Mouse (Mus musculus): ENCODE measurements around the gene Cd52. TPM values are rescaled to one million over a fixed set of nuclear protein-coding genes. Genes with fewer than 3 reads are reported as not detected.

The Cd52 gene
- polyA plus RNA-seq, 1 experiment from 2014 or later: 28.4 TPM

- Histone ChIP-seq H3K9me3 (ENCODE audit: control insufficient read depth, low read length) (no peaks in the 10 kb centered on the region), H3K9ac (ENCODE audit: low read depth, low read length) (no peak overlapping the region), H3K36me3 (ENCODE audit: control insufficient read depth, insufficient read depth, low read length) (0 out of 2 replicates have a peak, but pooled peaks cover 3% of the 10 kb centered on the region), H3K4me3 (ENCODE audit: low read length) (no peak overlapping the region), H3K4me2 (ENCODE audit: low read depth, low read length) (no peak overlapping the region), H3K27ac (ENCODE audit: low read length) (no peak overlapping the region), H3K4me1 (ENCODE audit: control insufficient read depth, insufficient read depth, low read length) (peaks cover 14% of the 10 kb centered on the region), H3K27me3 (replicated peaks; ENCODE audit: control insufficient read depth, insufficient read depth, low read length) (no peaks in the 10 kb centered on the region)
- ATAC-seq: no peak
- 85% methylated on average over 4 of the region's 4 CpGs for WGBS
Measured at GRCm38 (mm10) chr4:134084999-134085398, 9.9 kb downstream of the Cd52 start.

GRCm38 (mm10) chr4:134082460-134082859 is 12.4 kb downstream of the Cd52 start:
- Histone ChIP-seq H3K9me3 (ENCODE audit: control insufficient read depth, low read length) (no peaks in the 10 kb centered on the region), H3K4me3 (ENCODE audit: low read length) (peak overlapping the region; percentile 42), H3K4me2 (ENCODE audit: low read depth, low read length) (peak overlapping the region; percentile 82), H3K27ac (ENCODE audit: low read length) (no peak overlapping the region), H3K9ac (ENCODE audit: low read depth, low read length) (0 out of 2 replicates have a peak overlapping the region, but pooled peaks have one; percentile 53), H3K4me1 (ENCODE audit: control insufficient read depth, insufficient read depth, low read length) (peaks cover 14% of the 10 kb centered on the region), H3K36me3 (ENCODE audit: control insufficient read depth, insufficient read depth, low read length) (0 out of 2 replicates have a peak, but pooled peaks cover 3% of the 10 kb centered on the region), H3K27me3 (replicated peaks; ENCODE audit: control insufficient read depth, insufficient read depth, low read length) (no peaks in the 10 kb centered on the region)
- ATAC-seq: no peak
- 10% methylated on average over 7 of the region's 7 CpGs for WGBS

- no peaks in the 10 kb centered on the region for H3K27me3 ChIP-seq (replicated peaks; ENCODE audit: control insufficient read depth, insufficient read depth, low read length)
- peak overlapping the region; percentile 42 for H3K4me3 ChIP-seq (ENCODE audit: low read length)
- WGBS: under 1% methylated on average over 41 of the region's 41 CpGs
- H3K4me2 ChIP-seq (ENCODE audit: low read depth, low read length): peak overlapping the region; percentile 82
- peak overlapping the region; percentile 53 for H3K9ac ChIP-seq (ENCODE audit: low read depth, low read length)
- no peaks in the 10 kb centered on the region for H3K9me3 ChIP-seq (ENCODE audit: control insufficient read depth, low read length)
- 0 out of 2 replicates have a peak, but pooled peaks cover 3% of the 10 kb centered on the region for H3K36me3 ChIP-seq (ENCODE audit: control insufficient read depth, insufficient read depth, low read length)
- 0 out of 2 replicates have a peak overlapping the region, but pooled peaks have one; percentile 38 for H3K27ac ChIP-seq (ENCODE audit: low read length)
- peaks cover 14% of the 10 kb centered on the region for H3K4me1 ChIP-seq (ENCODE audit: control insufficient read depth, insufficient read depth, low read length)
- ATAC-seq: peak; percentile 97
Measured at GRCm38 (mm10) chr4:134081730-134082386, 13.0 kb downstream of the Cd52 start.

- 0 out of 2 replicates have a peak, but pooled peaks cover 3% of the 10 kb centered on the region for H3K36me3 ChIP-seq (ENCODE audit: control insufficient read depth, insufficient read depth, low read length)
- 81% methylated on average over 4 of the region's 4 CpGs for WGBS
- H3K27me3 ChIP-seq (replicated peaks; ENCODE audit: control insufficient read depth, insufficient read depth, low read length): no peaks in the 10 kb centered on the region
- H3K4me2 ChIP-seq (ENCODE audit: low read depth, low read length): no peak overlapping the region
- ATAC-seq: no peak
- no peak overlapping the region for H3K27ac ChIP-seq (ENCODE audit: low read length)
- H3K9me3 ChIP-seq (ENCODE audit: control insufficient read depth, low read length): no peaks in the 10 kb centered on the region
- no peak overlapping the region for H3K9ac ChIP-seq (ENCODE audit: low read depth, low read length)
- peaks cover 14% of the 10 kb centered on the region for H3K4me1 ChIP-seq (ENCODE audit: control insufficient read depth, insufficient read depth, low read length)
- no peak overlapping the region for H3K4me3 ChIP-seq (ENCODE audit: low read length)
Measured at GRCm38 (mm10) chr4:134080674-134081073, 14.2 kb downstream of the Cd52 start.

GRCm38 (mm10) chr4:134078694-134079093 is 16.2 kb downstream of the Cd52 start:
- Histone ChIP-seq H3K27ac (ENCODE audit: low read length) (no peak overlapping the region), H3K36me3 (ENCODE audit: control insufficient read depth, insufficient read depth, low read length) (no peaks in the 10 kb centered on the region), H3K4me2 (ENCODE audit: low read depth, low read length) (no peak overlapping the region), H3K27me3 (replicated peaks; ENCODE audit: control insufficient read depth, insufficient read depth, low read length) (no peaks in the 10 kb centered on the region), H3K4me1 (ENCODE audit: control insufficient read depth, insufficient read depth, low read length) (peaks cover 14% of the 10 kb centered on the region), H3K9ac (ENCODE audit: low read depth, low read length) (no peak overlapping the region), H3K4me3 (ENCODE audit: low read length) (no peak overlapping the region), H3K9me3 (ENCODE audit: control insufficient read depth, low read length) (no peaks in the 10 kb centered on the region)
- no peak for ATAC-seq
- WGBS: 19% methylated on average over 3 of the region's 3 CpGs

GRCm38 (mm10) chr4:134068793-134069580 is 25.9 kb downstream of the Cd52 start:
- 86% methylated on average over 4 of the region's 4 CpGs for WGBS
- Histone ChIP-seq H3K9ac (ENCODE audit: low read depth, low read length) (no peak overlapping the region), H3K4me3 (ENCODE audit: low read length) (no peak overlapping the region), H3K4me1 (ENCODE audit: control insufficient read depth, insufficient read depth, low read length) (peaks cover 14% of the 10 kb centered on the region), H3K36me3 (ENCODE audit: control insufficient read depth, insufficient read depth, low read length) (peaks cover 5% of the 10 kb centered on the region), H3K9me3 (ENCODE audit: control insufficient read depth, low read length) (no peaks in the 10 kb centered on the region), H3K27ac (ENCODE audit: low read length) (peak overlapping the region; percentile 83), H3K4me2 (ENCODE audit: low read depth, low read length) (peak overlapping the region; percentile 21), H3K27me3 (replicated peaks; ENCODE audit: control insufficient read depth, insufficient read depth, low read length) (no peaks in the 10 kb centered on the region)
- peak; percentile 57 for ATAC-seq

- peaks cover 4% of the 10 kb centered on the region for H3K36me3 ChIP-seq (ENCODE audit: control insufficient read depth, insufficient read depth, low read length)
- peak; percentile 21 for ATAC-seq
Measured at GRCm38 (mm10) chr4:134067833-134068544, 26.9 kb downstream of the Cd52 start.

GRCm38 (mm10) chr4:134067383-134067782 is 27.5 kb downstream of the Cd52 start:
- 62% methylated on average over 8 of the region's 8 CpGs for WGBS
- Histone ChIP-seq H3K4me2 (ENCODE audit: low read depth, low read length) (peak overlapping the region; percentile 49), H3K27me3 (replicated peaks; ENCODE audit: control insufficient read depth, insufficient read depth, low read length) (no peaks in the 10 kb centered on the region), H3K4me1 (ENCODE audit: control insufficient read depth, insufficient read depth, low read length) (peaks cover 17% of the 10 kb centered on the region), H3K9ac (ENCODE audit: low read depth, low read length) (peak overlapping the region; percentile 54), H3K36me3 (ENCODE audit: control insufficient read depth, insufficient read depth, low read length) (no peaks in the 10 kb centered on the region), H3K9me3 (ENCODE audit: control insufficient read depth, low read length) (no peaks in the 10 kb centered on the region), H3K27ac (ENCODE audit: low read length) (peak overlapping the region; percentile 83), H3K4me3 (ENCODE audit: low read length) (peak overlapping the region; percentile 32)
- ATAC-seq: peak; percentile 65

More at GRCm38 (mm10) chr4:134067833-134068544, 26.9 kb downstream of the Cd52 start:
- WGBS: 77% methylated on average over 7 of the region's 7 CpGs
- no peaks in the 10 kb centered on the region for H3K9me3 ChIP-seq (ENCODE audit: control insufficient read depth, low read length)
- 0 out of 2 replicates have a peak overlapping the region, but pooled peaks have one; percentile 38 for H3K9ac ChIP-seq (ENCODE audit: low read depth, low read length)
- peaks cover 14% of the 10 kb centered on the region for H3K4me1 ChIP-seq (ENCODE audit: control insufficient read depth, insufficient read depth, low read length)
- H3K27ac ChIP-seq (ENCODE audit: low read length): peak overlapping the region; percentile 83
- H3K4me3 ChIP-seq (ENCODE audit: low read length): peak overlapping the region; percentile 32
- peak overlapping the region; percentile 40 for H3K4me2 ChIP-seq (ENCODE audit: low read depth, low read length)
- no peaks in the 10 kb centered on the region for H3K27me3 ChIP-seq (replicated peaks; ENCODE audit: control insufficient read depth, insufficient read depth, low read length)

Data from intestine, embryonic 16.5 days (tissue).